Mouse (Mus musculus) adrenal gland, postnatal 36 days (tissue): Measurements from ENCODE around the gene Vcp. TPM values are rescaled to one million over a fixed set of nuclear protein-coding genes. Genes with fewer than 3 reads are reported as not detected.
"Not testable (repeated sequence)": the region's sequence is repeated elsewhere in the genome, so short reads cannot be mapped to it uniquely, and the experiment has no call there.

Source experiments
- DNase-seq, 2 experiments: peaks; one replicate each; pipeline ENCODE4 v3.0.0; 2021; ENCODE audit warnings: mixed read lengths in 1 of 2
- total RNA-seq, 2 experiments: library from RNA; stranded (reverse); gene quantifications; 2 replicates each; pipeline ENCODE4 v1.2.3; 2021

The Vcp gene
- total RNA-seq, 2 experiments from 2014 or later = 332 to 368 TPM

- DNase-seq = no peak
These were observed 30.0 kb upstream of the Vcp start for GRCm38 (mm10) chr4:43030352-43030751.

DNA sequence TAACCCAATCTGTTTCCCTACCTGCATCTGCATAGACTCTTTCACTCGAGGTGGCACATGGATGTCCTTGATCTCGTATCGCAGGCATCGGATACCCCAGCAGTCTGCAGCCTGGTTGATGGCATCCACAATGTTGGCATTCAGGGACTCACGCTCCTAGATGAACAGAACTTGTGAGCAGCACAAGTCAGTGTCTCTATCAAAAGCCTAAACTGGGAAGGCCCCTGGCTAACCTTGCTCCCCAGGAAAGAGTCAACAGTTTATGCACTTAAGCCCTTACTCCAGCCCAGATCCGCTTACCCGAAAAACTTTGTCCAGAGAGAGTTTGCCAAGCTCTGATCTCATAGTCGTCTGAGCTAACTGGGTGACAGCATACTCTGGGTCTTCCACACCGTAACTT lies 29.4 kb upstream of the Vcp start:
- no peak for DNase-seq

DNA sequence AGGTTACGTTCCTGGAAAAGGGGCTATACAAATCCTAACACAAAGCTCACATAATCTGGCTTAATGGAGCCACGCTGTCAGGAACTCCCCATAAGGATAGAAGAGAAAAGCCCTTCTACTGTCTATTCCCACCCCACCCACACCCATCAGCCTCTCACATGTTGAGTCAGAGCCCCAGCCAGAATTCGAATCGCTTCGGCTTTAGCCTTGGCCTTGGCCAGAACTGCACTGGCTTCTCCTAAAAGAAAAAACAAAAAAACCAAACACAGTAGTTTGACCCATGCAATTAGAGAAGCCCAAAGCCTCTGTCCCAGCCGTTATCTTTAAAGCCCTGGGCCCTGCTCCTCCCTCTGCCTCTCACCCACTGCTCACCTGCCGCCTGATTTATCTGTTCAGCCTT lies 28.8 kb upstream of the Vcp start:
- peak; percentile 55 to 74 for DNase-seq

GRCm38 (mm10) chr4:43025084-43025960 lies 25.0 kb upstream of the Vcp start, which contains the start of gene Pigo:
Gene Pigo (minus strand): TSS chr4:43025819.
- DNase-seq = peak; percentile 94 to 95

- no peak for DNase-seq
These were observed 24.4 kb upstream of the Vcp start for GRCm38 (mm10) chr4:43024673-43025072.

DNA sequence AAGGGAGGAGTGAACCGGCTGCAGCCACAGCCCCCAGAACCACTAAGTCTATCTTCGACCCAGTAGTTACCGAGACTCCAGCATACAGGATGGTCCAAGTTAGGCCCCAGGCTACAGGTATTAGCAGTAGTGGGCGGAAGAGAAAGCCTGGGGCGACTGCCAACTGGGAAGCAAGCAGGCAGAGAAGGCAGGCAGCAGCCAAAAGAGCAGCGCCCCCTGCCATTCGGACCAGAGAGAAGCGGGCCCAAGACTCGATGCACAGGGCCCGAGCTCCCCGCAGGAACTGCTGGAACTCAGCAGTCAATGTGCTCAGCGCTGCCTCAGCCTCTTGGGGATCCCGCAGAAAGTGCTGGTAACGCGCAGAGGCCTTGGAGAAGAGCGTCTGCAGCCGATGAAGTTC lies 21.0 kb upstream of the Vcp start:
- no peak for DNase-seq

GRCm38 (mm10) chr4:43020876-43021275 lies 20.6 kb upstream of the Vcp start:
- DNase-seq = no peak

- no peak for DNase-seq
These were observed 19.5 kb upstream of the Vcp start for GRCm38 (mm10) chr4:43019641-43020465.

DNA sequence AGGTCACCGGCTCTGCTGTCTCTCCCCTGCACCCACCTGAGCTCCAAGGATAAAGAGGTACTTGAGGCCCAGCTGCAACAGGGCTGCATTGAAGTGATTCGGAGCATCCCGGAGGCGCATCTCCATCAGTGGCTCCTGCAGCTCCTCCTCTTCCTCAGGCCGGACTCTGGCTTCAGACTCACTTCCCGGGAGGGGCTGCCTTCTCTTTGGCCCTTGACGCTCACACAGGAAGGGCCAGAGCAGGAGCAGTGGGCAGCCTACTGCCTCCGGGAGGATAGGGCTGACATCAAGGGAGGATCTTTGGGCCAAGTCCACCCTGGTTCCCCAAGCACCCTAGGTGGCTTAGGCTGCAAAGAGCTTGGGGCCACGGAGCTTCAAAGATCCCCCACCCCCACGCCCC lies 18.9 kb upstream of the Vcp start:
- no peak for DNase-seq

GRCm38 (mm10) chr4:43018156-43018555 lies 17.8 kb upstream of the Vcp start:
- DNase-seq = peak; percentile 48 to 70

- DNase-seq = no peak
These were observed 11.8 kb upstream of the Vcp start for GRCm38 (mm10) chr4:43012091-43012490.

DNA sequence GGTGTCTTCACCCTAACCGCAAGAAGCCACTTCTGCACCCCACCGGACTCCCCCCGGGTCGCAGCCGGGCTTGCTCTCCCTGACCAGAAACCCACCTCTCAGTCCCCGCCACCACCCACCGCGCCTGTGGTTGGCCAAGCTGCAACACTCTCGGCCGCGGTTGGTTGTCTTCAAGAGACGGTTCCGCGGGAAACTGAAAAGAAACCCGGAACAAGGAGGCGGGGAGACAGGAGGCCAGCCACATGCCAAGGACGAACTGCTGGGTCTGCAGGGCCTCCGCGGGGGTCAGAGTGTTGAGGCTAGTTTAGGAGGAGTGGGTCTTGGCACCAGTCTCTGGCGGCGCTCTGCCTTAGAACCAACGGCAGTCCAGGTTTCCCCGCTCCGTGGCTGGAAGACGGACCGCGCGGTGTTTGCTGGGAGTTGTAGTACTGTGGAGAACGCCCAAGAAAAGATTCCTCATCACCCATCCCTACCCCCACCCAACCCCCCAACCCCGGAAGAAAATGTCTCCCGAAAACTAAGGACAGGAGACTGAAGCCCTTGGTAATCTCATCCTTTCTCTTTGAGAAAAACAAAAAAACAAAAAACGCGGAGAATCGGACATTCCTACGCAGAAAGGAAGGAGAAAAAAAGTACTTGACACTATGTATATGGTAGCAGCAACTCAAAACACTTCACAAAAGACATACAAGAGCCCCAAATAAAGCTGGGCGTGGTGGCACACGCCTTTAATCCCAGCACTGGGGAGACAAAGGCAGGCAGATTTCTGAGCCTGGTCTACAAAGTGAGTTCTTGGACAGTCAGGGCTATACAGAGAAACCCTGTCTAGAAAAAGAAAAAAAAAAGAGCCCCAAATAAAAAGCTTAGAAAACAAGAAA lies 10.1 kb upstream of the Vcp start, which contains the start of gene Fancg:
Fancg (minus strand) TSS at position 346 of the 878 bp plus-strand sequence.
- peak; percentile 89 to 91 for DNase-seq

- DNase-seq = peak; percentile 27 to 49
These were observed 5.5 kb upstream of the Vcp start for GRCm38 (mm10) chr4:43005765-43006164.

DNA sequence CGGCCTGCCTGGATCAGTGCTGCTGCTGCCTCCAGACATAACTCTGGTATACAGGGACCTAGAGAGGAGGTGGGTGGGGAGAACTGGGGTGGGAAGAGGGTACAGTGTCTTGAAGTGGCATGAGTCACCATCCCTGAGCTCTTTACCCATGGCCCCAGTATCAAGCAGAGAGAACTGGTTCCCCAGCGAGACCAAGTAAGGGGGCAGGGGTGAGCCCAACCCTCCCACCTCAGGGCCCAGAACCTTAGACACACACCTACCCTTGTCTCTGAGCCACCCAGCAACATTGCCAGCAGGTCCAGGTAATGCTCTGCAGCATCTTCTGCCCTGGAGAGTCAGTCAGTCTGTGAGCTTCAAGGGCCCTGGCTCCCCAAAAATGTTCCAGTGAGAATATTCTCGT lies 4.6 kb upstream of the Vcp start:
- DNase-seq = no peak

- no peak for DNase-seq
These were observed 2.6 kb upstream of the Vcp start for GRCm38 (mm10) chr4:43002756-43003439.

DNA sequence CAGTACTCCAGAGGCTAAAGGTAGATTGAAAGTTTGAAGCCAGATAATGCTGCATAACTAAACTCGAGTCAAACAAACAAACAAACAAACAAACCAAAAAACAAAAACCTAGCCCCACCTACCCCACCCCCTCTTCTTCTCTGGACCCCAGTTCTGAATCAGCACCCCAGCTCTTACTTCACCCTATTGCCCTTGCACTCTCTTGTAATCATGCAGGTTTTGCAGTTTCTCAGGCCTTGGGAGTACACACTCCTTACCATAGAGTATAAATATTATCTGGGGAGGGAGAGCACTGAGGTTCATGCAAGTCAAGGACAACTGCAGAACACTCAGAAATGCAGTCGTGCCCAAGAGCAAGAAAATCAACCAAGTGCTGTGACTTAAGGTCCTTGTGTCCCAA lies 965 bp upstream of the Vcp start:
- no peak for DNase-seq

DNA sequence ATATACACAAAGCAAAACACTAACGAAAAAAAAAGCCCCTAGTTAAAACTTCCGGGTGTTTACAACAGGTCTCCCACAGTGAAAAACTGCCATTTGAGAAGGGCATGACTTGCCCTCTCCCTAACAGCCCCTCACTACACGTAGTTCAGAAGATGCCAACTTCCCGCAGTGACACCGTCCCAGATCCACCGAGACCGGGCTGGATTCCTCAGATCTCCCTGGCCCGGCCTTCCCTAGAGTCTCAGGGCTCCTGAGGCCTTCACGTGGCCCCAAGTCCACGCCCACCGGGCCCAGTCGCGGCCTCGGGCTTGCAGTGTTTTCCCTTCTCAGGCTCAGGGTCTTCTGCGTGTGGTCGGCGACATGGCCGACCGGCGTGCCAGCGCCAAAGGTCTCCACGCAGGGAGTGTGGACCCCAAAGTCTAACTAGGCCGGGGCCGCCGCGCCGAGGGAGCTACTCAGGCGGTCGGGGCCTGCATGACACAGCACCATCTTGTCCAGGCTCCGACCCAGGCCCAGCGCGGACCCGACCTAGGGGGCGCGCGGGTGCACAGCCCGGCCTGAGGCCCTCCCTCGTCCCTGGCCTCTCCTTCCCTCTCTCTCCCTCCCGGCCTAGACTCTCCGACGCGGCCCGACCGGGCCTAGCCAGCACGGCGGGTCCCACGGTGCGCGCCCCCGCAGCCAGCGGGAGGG lies 711 bp downstream of the Vcp start:
- peak; percentile 88 to 91 for DNase-seq

DNA sequence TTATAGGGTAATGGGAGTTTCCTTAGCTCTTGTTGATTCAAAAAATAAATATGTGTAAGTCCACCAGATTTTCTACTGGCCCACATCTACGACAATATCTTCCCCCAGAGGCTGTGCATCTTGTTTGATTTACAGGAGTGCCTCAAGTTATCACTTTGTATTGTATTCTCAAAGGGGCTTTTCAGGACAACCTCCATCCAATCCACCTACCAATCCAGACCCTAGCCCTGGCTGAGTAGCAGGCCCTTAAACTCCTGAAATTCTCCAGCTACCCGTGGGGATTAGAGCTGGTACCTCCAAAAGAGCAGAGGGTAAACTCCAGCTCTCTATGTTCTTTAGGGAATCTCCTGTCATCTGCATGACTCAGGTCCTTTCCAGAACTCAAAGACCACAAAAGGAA lies 2.3 kb downstream of the Vcp start:
- DNase-seq = no peak

DNA sequence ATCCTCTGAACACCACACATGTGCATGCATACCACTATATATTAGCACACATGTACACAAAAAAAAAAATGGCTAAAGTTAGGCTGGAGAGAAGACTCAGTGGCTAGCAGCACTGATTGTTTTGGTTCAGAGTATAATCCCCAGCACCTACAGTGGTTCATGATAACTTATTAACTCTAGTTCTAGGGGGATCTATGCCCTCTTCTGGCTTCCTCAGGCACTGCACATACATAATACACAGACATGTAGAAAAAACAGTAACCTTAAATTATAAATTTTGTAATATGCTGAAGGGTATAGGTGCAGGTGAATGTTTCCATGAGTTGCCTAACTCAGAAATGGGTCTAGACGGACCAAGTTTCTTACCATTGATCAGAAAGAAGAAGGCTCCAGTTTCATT lies 12.0 kb downstream of the Vcp start:
- DNase-seq = no peak

- not testable (repeated sequence) for DNase-seq
These were observed 19.8 kb downstream of the Vcp start for GRCm38 (mm10) chr4:42980467-42980866.

GRCm38 (mm10) chr4:42978062-42978461 lies 22.2 kb downstream of the Vcp start:
- no peak for DNase-seq
